Mouse (Mus musculus): ENCODE data around the gene Hmcn2.

The Hmcn2 gene

DNA sequence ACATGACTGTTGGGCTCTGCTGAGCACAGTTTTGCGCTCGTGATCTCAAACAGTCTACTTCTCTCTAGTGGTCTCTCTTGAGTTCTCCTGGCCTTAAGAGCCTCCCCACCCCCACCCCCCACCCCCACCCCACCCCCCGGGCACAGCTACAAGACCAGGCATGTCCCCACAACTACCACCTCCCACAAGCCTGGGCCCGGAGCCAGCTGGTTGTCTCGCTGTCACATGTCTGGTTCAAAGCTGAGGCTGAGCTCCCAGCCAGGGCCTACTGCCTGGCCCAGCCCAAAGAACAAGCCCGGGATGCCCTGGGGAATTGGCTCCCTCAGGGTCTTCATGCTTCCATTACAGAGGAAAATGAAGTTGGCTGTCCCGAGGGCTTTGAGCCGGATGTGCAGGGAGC lies 140.1 kb downstream of the Hmcn2 start:
- DNase-seq (ENCODE audit: low read depth, low spot score), result peak; percentile 31

DNA sequence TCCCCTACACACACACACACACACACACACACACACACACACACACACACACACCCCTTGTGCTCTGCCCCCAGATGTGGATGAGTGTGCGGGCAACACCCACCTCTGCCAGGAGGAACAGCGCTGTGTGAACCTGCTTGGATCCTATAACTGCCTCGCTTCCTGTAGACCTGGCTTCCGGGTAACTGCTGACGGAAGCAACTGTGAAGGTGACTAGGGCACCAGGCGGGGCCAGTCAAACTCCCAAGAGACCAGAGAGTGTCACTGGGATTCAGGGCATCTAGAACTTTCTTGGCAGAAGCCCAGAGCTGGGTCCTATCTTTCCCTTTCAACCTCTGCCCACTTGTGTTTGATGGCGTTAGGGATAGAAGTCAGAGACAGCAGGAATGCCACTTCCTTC lies 141.2 kb downstream of the Hmcn2 start:
- DNase-seq (ENCODE audit: low read depth, low spot score), result no peak

DNA sequence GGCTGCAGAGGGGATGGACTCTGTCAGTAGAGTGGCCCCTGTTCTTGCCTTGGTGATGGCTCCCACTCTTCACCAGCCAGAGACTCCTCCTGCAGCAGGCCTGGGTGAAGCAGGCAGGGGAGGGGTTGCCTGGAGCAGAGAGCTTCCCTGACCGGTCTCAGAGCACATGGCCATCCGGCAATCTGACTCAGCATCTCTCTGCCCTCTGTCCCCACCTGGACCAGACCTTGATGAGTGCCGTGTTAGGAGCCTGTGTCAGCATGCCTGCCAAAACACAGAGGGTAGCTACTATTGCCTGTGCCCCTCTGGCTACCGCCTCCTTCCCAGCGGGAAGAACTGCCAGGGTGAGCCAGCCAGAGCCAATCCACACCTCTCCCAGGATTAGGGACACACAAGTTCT lies 144.2 kb downstream of the Hmcn2 start:
- no peak for DNase-seq (ENCODE audit: low read depth, low spot score)

DNA sequence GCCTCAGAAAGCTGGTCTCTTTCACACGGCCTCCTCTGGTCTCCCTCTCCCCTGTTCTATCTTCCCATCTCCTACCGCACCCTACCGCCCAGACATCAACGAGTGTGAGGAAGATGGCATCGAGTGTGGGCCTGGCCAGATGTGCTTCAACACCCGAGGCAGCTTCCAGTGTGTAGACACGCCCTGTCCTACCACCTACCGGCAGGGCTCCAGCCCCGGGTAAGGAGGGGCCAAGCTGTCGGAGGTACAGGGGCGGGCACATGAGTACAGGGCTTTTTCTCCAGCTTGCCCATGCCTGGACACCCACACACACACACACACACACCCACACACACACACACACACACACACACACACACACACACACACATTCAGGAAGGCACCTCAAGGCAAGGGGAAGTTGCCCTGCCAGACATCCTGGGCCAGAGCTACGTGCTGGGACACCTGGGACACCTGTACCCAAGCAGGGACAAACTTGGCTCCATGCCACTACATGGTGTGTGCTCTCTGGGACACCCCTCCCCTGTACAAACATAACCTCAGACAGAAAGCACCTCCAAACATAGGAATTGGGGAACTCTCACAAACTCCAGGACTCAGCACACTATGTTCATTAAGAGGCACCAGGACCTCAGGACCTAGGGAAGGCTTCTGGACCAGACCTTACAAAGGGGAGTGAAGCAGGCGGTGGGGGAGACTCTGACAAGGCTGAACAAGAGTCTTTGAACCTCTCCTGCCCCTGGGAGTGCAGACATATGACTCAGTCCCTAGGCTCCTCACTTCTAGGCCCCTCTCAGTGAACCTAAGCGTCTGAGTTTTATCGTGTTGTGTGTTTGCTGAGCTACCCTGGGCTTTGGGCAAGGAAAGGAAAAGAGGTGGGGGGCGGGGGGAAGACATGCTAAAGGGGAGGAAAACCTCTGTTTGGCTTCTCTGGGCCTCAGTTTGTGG lies 145.0 kb downstream of the Hmcn2 start:
- no peak for DNase-seq (ENCODE audit: low read depth, low spot score)

DNA sequence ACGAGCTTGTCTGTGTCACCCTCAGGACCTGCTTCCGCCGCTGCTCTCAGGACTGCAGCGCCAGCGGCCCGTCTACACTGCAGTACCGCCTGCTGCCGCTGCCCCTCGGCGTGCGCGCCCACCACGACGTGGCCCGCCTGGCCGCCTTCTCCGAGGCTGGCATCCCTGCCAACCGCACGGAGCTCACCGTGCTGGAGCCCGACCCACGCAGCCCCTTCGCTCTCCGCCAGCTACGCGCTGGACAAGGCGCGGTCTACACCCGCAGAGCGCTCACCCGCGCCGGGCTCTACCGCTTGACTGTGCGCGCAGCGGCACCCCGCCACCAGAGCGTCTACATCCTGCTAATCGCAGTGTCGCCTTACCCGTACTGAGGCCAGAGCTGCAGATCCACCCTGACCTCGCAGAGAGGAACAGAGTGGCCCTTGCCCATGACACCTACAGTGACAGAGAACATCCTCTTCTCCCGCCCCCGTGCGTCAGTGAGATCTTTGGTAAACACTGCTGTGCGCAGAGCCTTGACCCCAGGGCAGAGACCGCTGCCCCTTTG lies 145.9 kb downstream of the Hmcn2 start:
- DNase-seq (ENCODE audit: low read depth, low spot score), result peak; percentile 31

DNA sequence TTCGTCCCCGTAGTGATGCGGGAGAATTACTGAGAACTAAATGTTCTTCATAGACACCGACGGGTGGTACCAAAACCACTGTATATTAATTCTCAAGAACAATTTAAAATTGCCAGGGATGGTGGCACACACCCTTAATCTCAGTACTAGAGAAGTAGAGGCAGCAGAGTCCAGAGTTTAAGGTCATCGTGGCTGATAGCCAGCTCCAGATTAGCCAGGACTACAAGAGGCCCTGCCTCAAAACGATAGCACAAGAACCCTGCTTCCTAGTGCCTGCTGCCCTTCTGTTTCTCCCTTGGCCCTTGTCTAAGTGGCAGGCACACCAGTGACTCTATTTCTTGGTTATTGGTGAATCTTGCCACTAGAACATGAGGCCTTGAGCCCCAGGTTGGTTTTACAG lies 146.7 kb downstream of the Hmcn2 start:
- DNase-seq (ENCODE audit: low read depth, low spot score), result no peak

DNA sequence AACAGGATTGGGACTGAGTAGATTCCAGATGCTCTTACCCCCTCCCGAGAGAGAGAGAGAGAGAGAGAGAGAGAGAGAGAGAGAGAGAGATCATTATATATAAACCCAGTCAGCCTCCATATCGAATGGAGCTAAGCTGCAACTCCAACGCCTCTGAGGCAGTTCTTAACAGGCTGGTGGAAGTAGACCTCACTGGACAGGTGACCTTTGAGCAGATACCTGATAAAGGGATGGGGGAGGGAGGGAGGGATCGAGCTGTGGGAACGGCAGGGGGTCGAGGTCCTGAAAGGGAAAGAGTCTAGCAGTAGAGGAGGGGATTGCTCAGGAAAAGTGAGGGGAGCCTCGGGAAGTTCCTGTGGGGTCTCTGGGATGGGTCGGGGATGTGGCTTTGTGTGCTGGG lies 147.8 kb downstream of the Hmcn2 start:
- DNase-seq (ENCODE audit: low read depth, low spot score), result no peak

DNA sequence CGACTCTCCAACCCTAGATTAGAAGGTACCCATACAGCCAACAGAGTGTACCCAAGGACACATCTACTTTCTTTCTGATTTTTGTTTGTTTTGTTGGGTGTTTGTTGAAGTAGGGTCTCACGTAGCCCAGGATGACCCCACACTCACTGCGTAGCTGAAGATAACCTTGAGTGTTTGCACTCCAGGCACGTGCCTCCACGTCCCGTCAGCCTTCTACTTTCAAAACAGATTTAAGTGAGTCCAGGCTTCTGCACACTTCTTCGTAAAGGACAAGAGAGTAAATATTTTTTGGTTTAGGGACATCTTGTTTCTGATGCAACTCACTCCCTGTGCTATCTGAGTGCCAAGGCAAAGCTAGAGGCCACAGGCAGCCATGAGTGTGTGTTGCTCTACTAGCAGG lies 149.0 kb downstream of the Hmcn2 start:
- no peak for DNase-seq (ENCODE audit: low read depth, low spot score)

DNA sequence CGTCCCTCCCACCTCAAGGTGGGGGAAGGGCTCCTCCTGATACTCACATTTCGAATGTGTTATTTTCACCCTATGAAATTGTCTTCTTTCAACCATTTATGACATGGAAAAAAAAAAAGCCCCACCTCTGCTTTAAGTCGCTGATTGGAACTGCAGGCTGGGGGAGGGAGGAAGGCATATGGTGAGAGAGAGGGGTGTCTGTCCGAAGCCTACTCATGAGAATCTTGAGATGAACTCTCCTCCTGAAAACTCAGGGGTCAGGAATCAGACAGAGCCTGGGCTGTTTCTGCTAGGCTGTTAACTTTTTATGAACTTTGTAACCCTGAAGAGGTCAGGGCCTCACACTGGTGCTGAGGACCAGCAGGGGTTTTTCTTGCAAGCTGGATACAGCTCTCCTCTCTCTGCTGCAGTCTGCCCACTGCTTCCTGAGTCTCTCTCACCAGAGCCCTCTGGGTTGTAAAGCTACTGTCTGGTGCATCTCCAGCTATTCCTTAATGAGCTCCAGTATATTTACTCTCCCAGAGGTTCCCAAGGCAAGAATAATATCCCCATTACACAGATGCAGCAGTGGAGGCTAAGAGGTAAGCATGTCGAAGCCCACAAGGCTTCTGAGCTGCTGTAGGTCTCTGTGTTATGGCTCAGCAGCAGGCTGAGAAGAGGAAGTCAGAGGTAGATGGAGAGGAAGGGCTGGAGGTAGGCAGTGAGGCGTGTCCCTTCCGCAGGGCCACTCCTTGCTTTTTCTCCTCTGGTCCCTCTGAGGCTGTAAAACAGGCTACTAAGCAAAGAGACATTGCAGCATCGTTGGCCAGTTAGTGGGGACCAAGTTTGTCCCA lies 149.7 kb downstream of the Hmcn2 start:
- no peak for DNase-seq (ENCODE audit: low read depth, low spot score)

DNA sequence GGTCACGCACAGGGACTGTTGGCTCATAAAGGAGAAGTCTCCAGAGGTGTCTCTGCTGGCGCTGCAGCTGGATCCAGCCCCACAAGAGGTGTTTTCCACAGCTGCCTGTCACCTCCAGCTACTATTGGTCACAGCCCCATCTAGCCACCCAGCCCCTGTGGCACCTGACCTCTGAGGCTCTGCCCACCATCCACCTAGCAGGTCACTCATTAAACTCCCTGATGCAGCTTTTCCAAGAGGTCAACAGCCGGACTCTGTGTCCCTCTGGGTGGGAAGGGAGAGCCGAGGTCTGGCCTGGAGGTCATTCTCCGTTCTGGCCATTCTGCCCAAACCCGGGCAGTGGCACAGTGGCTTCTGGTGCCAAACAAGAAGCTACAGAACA lies 150.3 kb downstream of the Hmcn2 start:
- no peak for DNase-seq (ENCODE audit: low read depth, low spot score)

DNA sequence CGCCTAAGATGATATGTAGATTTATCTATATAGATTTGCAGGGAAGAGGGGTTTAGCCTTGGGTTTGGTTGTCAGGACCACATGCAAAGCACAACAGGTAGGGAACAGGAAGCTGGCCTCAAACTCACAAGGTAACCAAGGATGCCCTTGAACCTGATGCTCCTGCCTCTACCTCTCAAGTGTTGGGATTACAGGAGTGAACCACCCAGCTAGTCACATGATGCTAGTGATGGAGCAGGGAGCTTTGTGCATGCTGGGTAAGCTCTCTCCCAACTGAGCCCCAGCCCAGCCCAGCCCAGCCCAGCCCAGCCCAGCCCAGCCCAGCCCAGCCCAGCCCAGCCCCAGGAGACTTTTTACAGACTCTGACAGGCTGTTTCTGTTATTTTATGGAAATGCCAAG lies 153.2 kb downstream of the Hmcn2 start:
- no peak for DNase-seq (ENCODE audit: low read depth, low spot score)

DNA sequence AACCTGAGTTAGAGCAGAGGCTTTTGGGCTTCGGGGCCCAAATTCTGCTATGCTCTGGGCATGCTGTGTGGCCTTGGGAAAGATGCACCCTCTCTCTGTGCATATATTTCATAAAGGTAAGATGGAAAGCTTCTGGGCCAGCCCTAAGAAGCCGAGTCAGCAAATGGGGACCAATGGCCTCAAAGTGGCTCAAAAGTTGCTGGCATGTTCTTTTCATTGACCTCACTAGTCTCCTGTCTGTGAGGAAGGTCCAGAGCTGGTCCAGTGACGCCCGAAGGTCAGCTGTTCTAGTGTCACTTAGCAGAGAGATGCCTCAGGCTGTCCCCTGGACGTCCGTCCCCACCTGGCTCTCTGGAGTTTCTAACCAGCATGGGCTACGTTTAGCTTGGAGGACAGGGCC lies 154.6 kb downstream of the Hmcn2 start:
- no peak for DNase-seq (ENCODE audit: low read depth, low spot score)

DNA sequence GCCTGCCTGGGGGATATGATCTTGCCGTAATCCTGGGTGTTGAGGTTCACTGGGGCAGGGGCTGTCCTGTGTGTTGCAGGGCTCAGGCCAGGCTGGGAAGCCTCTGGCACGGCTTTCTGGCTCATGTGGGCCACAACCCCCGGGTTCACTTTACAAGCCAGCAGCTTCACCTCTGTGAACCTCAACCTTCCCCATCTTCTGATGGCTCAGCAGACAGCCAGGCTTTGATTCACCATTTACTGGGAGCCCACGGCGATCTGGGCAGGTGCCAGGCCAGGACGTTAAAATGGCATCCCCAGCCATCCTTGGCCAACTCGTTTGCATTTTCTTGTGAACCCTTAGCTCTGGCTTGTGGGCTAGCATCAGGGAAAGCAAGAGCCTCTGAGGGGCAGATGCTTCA lies 155.3 kb downstream of the Hmcn2 start:
- no peak for DNase-seq (ENCODE audit: low read depth, low spot score)

DNA sequence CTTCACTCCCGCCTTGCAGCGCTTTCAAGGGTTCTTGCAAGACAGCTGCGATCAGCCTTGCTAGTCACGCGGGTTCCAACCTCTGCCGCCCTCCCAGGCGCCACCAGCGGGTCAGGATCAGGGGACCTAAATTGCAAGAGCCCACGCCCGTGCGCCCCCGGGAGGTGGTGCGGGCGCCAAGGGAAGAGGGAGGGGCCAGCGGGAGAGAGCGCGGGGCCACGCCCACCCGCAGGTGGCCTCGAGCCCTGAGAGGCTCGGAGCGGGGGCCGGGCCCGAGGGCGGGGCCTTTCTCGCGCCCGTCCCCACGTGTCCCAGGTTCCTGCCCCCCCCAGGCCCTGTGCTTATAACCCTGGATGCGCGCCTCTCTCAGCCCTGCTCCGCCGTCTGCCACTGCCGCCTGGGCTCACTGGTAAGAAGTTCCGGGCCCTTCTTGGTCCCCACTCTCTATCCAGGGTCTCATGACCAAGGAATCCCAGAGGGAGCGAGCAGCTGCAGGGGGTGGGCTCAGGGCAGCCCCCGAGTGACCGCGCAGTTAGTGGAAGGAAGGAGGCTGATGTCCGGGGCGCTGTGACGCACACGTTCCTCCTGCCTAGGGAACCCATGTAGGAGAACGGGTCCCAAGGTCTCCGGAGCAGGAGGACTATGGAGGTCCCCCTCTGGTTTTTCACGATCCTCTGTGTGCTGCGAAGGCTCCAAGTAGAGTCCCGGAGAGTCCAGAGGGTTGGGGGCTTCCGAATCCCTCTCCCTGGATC lies 155.9 kb downstream of the Hmcn2 start, which contains the start of gene Ass1:
Gene Ass1 (plus strand): TSS at position 277 of the 752 bp plus-strand sequence.
- DNase-seq (ENCODE audit: low read depth, low spot score), result peak; percentile 85

DNA sequence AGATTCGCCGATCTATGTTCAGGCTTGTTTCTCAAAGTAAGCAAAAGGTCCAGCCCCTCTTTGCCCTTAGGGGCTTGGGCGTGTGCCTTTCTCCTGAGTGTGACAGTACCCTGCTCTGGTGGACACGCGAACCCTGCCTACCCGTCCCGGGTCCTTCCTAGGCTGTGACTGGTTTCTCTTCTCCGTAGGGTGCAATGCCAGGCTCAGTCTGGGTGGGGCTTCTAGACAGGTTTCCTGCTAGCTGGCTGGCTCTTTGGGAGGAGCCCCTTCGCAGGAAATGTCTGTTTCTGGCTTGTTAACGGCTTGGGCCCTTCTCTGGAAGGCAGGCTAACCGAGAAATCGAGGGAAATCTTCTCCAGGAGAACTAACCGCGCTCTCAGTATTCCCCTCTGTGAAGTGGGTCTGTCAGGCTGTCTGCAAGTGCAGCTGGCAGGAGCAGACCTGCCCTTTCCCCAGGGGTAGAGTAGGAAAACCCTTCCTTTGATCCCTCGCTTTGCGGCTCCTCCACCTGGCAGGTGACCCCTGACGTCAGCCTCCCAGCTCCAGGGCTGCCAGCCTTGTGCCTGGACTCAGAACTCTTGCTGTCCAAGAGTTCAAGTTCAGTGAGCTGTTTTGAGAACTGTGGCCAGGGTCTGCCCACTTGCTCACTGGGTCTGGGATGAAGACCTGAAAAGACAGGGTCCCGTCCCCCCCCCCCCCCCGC lies 156.6 kb downstream of the Hmcn2 start:
- peak; percentile 17 for DNase-seq (ENCODE audit: low read depth, low spot score)

DNA sequence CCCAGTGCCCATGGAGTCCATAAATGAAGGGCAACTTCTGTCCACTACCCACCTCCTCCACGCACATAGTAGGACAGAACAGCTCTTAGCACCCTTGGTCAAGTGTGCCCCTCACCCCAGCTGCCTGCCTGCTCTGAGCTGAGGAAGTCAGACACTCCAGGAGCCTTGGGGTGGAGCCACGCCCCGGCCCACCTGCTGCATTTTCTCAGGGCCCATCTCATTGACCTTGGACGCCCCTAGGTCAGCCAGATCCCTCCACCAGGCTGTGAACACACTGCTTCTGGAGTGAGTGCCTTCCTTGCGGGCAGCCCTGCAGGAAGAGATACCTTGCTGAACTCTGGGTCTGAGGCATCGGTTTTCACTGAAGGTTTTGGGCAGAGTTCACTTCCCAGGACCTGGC lies 157.4 kb downstream of the Hmcn2 start:
- DNase-seq (ENCODE audit: low read depth, low spot score), result no peak

DNA sequence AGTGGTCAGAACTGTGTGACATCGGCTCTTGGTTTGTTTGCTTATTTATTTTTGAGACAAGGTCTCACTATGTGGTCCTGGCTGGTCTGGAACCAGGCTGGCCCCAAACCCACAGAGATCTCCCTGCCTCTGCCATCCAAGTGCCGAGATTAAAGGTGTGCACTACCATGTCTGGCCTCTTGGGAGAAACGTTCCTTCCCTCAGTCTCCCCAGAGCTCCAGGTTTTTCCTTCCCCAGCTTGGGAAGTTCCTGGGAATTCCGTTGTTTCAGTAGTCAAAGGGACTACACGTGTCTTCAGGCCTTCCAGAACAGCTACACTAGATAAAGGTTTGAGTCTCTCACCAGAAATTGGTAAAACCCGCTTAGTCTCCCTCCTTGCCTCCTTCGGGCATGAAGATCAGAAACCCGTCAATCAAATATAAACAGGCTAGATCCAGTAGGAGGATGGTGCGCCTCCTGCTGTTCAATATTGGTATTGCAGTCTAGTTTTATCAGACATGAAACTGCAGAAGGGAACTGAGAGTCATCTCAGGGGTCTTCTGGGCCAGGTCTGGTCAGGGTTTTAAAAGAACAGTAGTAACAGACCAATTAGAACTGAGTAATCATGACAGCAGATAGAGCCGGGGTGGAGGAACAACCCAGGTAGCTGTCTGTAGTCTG lies 158.3 kb downstream of the Hmcn2 start:
- peak; percentile 27 for DNase-seq (ENCODE audit: low read depth, low spot score)

DNA sequence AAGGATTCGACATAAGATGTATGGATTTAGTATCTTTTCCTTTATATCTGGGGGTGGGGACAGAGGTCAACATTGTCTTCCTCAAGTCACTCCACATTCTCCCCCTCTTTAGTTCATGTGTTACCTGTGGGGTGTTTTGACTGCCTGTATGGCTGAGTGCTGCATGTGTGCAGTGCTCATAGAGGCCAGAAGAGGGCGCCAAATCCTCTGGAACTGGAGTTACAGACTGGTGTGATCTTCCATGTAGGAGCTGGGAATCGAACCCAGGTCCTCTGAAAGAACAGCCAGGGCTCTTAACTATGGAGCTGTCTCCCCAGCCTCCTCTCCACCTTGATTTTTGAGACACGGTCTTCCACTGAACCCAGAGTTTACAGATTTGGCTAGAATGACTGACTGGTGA lies 159.7 kb downstream of the Hmcn2 start:
- no peak for DNase-seq (ENCODE audit: low read depth, low spot score)

DNA sequence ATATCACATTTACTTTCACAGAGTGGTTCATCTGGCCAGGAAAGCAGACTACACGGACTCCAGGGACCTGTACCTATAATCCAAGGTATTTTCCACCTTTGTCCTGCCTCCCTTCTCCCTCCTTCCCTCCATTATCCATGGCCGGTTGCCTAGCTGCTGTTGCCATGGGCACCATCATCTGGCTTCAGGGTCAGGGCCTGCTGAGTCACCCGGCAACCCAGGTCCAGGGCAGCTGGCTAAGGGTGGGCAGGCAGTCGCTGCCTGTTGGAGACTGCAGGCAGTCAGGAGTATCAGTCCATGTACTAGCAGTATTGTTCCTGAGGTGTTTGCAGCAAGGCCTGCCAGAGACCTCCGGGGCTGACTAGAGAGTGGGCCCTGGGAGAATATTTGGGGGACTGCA lies 160.5 kb downstream of the Hmcn2 start:
- no peak for DNase-seq (ENCODE audit: low read depth, low spot score)

DNA sequence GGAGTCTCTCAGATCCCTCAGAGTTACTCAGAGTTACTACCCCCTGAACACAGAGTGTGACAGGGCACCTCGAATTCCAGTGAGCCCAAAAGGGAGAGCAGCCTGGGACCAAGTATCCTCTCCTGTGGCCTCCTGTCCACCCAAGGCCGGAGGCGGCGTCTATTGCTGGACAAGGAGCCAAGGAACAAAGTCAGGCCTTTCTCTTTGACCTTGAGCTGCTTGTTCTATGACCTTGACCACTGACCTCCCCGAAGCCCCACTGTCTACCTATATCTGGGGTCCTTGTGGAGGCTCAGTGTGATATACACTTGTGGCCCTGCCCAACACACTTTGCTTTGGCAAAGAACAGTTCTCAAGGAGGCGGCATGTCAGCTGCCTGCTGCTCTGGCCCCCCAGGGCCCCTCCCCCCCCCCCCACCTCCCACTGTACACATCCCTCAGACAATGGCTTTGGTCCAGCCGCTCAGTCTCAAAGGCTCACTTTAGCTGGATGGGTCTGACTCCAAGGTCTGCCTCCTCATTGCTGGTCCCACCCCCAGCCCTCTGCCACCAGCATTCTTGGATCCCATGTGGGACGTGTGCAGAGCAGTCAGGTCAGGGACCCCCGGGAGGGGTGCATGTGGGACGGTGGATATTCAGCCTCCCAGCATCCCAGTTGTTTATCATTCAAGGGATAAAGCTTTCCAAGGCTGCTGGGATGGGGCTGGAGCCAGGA lies 162.0 kb downstream of the Hmcn2 start:
- no peak for DNase-seq (ENCODE audit: low read depth, low spot score)

All from brain, adult 2 months (tissue).